Mouse (Mus musculus) forebrain, postnatal 0 days (tissue): ENCODE measurements around the gene Ctrc. TPM values are rescaled to one million over a fixed set of nuclear protein-coding genes. Genes with fewer than 3 reads are reported as not detected.

Source experiments
- ATAC-seq: fragments of 200-750 bp; cut with Nextera tagmentation; 2 replicates; pipeline ENCODE4 v1.8.0; 2017; ENCODE audit warnings: mild to moderate bottlenecking, moderate library complexity
- DNase-seq: peaks from one replicate; pipeline ENCODE4 v3.0.0-alpha.2; 2015
- H3K27ac ChIP-seq: fragments of 300-500 bp; sonication (generic); 2 replicates; pipeline ENCODE4 v1.5.1; 2014; ENCODE audit warnings: low read depth, mild to moderate bottlenecking, antibody characterized with exemption, low read length, moderate library complexity, mixed read lengths
- H3K27me3 ChIP-seq: fragments of 300-500 bp; sonication (generic); 2 replicates; pipeline ENCODE4 v1.6.1; 2014; ENCODE audit warnings: mild to moderate bottlenecking, low read length, mixed read lengths; ENCODE audit not compliant: insufficient read depth
- H3K36me3 ChIP-seq: fragments of 300-500 bp; sonication (generic); 2 replicates; pipeline ENCODE4 v1.6.1; 2014; ENCODE audit warnings: mild to moderate bottlenecking, moderate library complexity; ENCODE audit not compliant: insufficient read depth
- H3K4me1 ChIP-seq: fragments of 300-500 bp; sonication (generic); 2 replicates; pipeline ENCODE4 v1.6.1; 2014; ENCODE audit warnings: antibody characterized with exemption; ENCODE audit not compliant: insufficient read depth
- H3K4me2 ChIP-seq: fragments of 300-500 bp; sonication (generic); 2 replicates; pipeline ENCODE4 v1.6.1; 2014; ENCODE audit warnings: low read depth, mild to moderate bottlenecking, moderate library complexity
- H3K4me3 ChIP-seq: fragments of 300-500 bp; sonication (generic); 2 replicates; pipeline ENCODE4 v1.5.1; 2014; ENCODE audit warnings: low read depth, low read length, mixed read lengths
- H3K9ac ChIP-seq: fragments of 300-500 bp; sonication (generic); 2 replicates; pipeline ENCODE4 v1.6.1; 2014; ENCODE audit warnings: mild to moderate bottlenecking
- H3K9me3 ChIP-seq: fragments of 300-500 bp; sonication (generic); 2 replicates; pipeline ENCODE4 v1.6.1; 2016; ENCODE audit warnings: low read length
- CTCF ChIP-seq: sonication (generic); IDR thresholded peaks from 2 replicates; pipeline ENCODE4 v1.5.1; 2016; ENCODE audit warnings: antibody characterized with exemption, control low read depth, low read depth
- WGBS: fragments of 180-500 bp; shearing (Covaris S2); extraction: QIAGEN DNeasy Blood & Tissue Kit; methylation state at CpG from one replicate; pipeline ENCODE4 v1.1.7; 2014; 5-methylcytosine and 5-hydroxymethylcytosine counted together
- polyA plus RNA-seq: library from polyadenylated mRNA; unstranded; fragments of >200 nt; fragmentation: Nextera tagmentation; extraction: Ambion mirVana; gene quantifications from 2 replicates; pipeline ENCODE4 v1.2.1, GENCODE M21; 2015
- total RNA-seq: library from RNA; depleted of rRNA; stranded (reverse); fragments of >200 nt; gene quantifications from 2 replicates; pipeline ENCODE4 v1.2.3, GENCODE M21; 2014

The Ctrc gene
- total and polyA plus RNA-seq, 2 experiments from 2014 or later = not detected

- H3K9me3 ChIP-seq = no peaks in the 10 kb centered on the region
- no peaks in the 10 kb centered on the region for H3K4me1 ChIP-seq
- no peak overlapping the region for H3K9ac ChIP-seq
- no peak overlapping the region for H3K4me2 ChIP-seq
- H3K27ac ChIP-seq = no peak overlapping the region
- H3K27me3 ChIP-seq = no peaks in the 10 kb centered on the region
- DNase-seq (no peak), ATAC-seq (no peak)
- H3K4me3 ChIP-seq = no peak overlapping the region
- no peak for TF ChIP-seq CTCF
- peaks cover 38% of the 10 kb centered on the region for H3K36me3 ChIP-seq
- 86% methylated on average over 7 of the region's 7 CpGs for WGBS
Measured at GRCm38 (mm10) chr4:141816267-141816666, 29.9 kb downstream of the Ctrc start.

- Histone ChIP-seq H3K9ac (no peak overlapping the region), H3K4me1 (no peaks in the 10 kb centered on the region), H3K36me3 (peaks cover 85% of the 10 kb centered on the region), H3K4me3 (no peak overlapping the region), H3K4me2 (no peak overlapping the region), H3K27me3 (no peaks in the 10 kb centered on the region), H3K27ac (no peak overlapping the region), H3K9me3 (no peaks in the 10 kb centered on the region)
- ATAC-seq (no peak), DNase-seq (no peak)
- no peak for TF ChIP-seq CTCF
- 96% methylated on average over 7 of the region's 7 CpGs for WGBS
Measured at GRCm38 (mm10) chr4:141811375-141811774, 34.8 kb downstream of the Ctrc start.

- H3K4me3 ChIP-seq = no peak overlapping the region
- 95% methylated on average over 2 of the region's 2 CpGs for WGBS
- 0 out of 2 replicates have a peak, but pooled peaks have one; percentile 6 for TF ChIP-seq CTCF
- no peak overlapping the region for H3K4me2 ChIP-seq
- DNase-seq (no peak), ATAC-seq (no peak)
- H3K27me3 ChIP-seq = no peaks in the 10 kb centered on the region
- H3K9me3 ChIP-seq = no peaks in the 10 kb centered on the region
- no peaks in the 10 kb centered on the region for H3K4me1 ChIP-seq
- no peak overlapping the region for H3K9ac ChIP-seq
- H3K27ac ChIP-seq = no peak overlapping the region
- peaks cover 89% of the 10 kb centered on the region for H3K36me3 ChIP-seq
Measured at GRCm38 (mm10) chr4:141810975-141811374, 35.2 kb downstream of the Ctrc start.

- WGBS = 66% methylated on average over 8 of the region's 8 CpGs
- Histone ChIP-seq H3K36me3 (peaks cover 91% of the 10 kb centered on the region), H3K27me3 (no peaks in the 10 kb centered on the region), H3K4me1 (no peaks in the 10 kb centered on the region), H3K9ac (no peak overlapping the region), H3K9me3 (no peaks in the 10 kb centered on the region), H3K4me2 (no peak overlapping the region), H3K27ac (no peak overlapping the region), H3K4me3 (no peak overlapping the region)
- DNase-seq = peak; percentile 58
- peak; percentile 74; the same call in 1 of the 2 replicates for ATAC-seq
- peak; percentile 73 for TF ChIP-seq CTCF
Measured at GRCm38 (mm10) chr4:141809850-141810464, 36.2 kb downstream of the Ctrc start.

GRCm38 (mm10) chr4:141805886-141806285, 40.3 kb downstream of the Ctrc start:
- ATAC-seq (no peak), DNase-seq (no peak)
- no peak overlapping the region for H3K4me3 ChIP-seq
- H3K27me3 ChIP-seq = no peaks in the 10 kb centered on the region
- H3K9me3 ChIP-seq = no peaks in the 10 kb centered on the region
- H3K36me3 ChIP-seq = peaks cover 66% of the 10 kb centered on the region
- WGBS = 92% methylated on average over 8 of the region's 8 CpGs
- H3K4me2 ChIP-seq = no peak overlapping the region
- no peak for TF ChIP-seq CTCF
- H3K4me1 ChIP-seq = no peaks in the 10 kb centered on the region
- H3K9ac ChIP-seq = no peak overlapping the region
- no peak overlapping the region for H3K27ac ChIP-seq

GRCm38 (mm10) chr4:141804105-141804504, 42.1 kb downstream of the Ctrc start:
- Histone ChIP-seq H3K27me3 (no peaks in the 10 kb centered on the region), H3K4me1 (no peaks in the 10 kb centered on the region), H3K4me2 (no peak overlapping the region), H3K27ac (no peak overlapping the region), H3K9me3 (no peaks in the 10 kb centered on the region), H3K9ac (no peak overlapping the region), H3K36me3 (peaks cover 49% of the 10 kb centered on the region), H3K4me3 (no peak overlapping the region)
- TF ChIP-seq CTCF = no peak
- DNase-seq (no peak), ATAC-seq (no peak)
- 93% methylated on average over 4 of the region's 4 CpGs for WGBS

- WGBS = 91% methylated on average over 5 of the region's 5 CpGs
- Histone ChIP-seq H3K9ac (no peak overlapping the region), H3K36me3 (0 out of 2 replicates have a peak, but pooled peaks cover 10% of the 10 kb centered on the region), H3K4me3 (no peak overlapping the region), H3K9me3 (no peaks in the 10 kb centered on the region), H3K27me3 (no peaks in the 10 kb centered on the region), H3K4me2 (no peak overlapping the region), H3K27ac (no peak overlapping the region), H3K4me1 (peaks cover 10% of the 10 kb centered on the region)
- TF ChIP-seq CTCF = no peak
- ATAC-seq (no peak), DNase-seq (no peak)
Measured at GRCm38 (mm10) chr4:141797545-141797944, 48.6 kb downstream of the Ctrc start.
